ENCODE assay signal across 11 mouse cellular contexts in the genomic region with DNA sequence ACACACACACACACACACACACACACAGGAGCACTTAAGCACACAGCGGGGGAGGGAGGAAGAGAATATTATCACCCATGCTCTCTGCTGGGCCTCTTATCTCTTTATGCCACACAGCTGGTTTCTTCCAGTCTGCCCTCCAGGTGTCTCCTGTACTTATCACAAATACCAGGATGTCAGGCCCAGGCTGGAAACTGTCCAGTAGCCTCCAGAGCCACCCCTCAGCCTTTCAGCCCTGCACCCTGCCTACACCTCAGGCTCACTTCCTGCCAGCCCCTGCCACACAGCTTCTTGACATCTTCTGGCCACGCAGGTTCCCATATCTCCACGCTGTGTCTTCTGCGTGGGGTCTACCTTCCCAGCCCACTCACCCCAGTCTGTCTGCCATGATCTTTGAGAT.
A peak's percentile ranks its signal among the peaks of the same experiment; 100 is the strongest.
DNase-seq lines count a peak whose midpoint lies in the region; ATAC-seq lines count a peak whose summit lies in the region.
"Had no signal": no experiment of that assay in that cellular context is flagged by ENCODE, and none has a peak within 500 bp of the region (broad histone marks: within the 10 kb centered on the region; RNA-seq: fewer than 3 reads in every experiment).

No protein-coding gene starts in this region.

- no peak overlapping the region for H3K9ac ChIP-seq in forebrain, embryonic 11.5 days (ENCODE audit: low read length)
- H3K9ac ChIP-seq in liver, embryonic 12.5 days, result peak overlapping the region; percentile 51

- ATAC-seq in forebrain, embryonic 11.5 days (replicated peaks; ENCODE audit: low FRiP score), result no peak
- peak; percentile 96 for ATAC-seq in liver, embryonic 12.5 days

- 82% methylated on average over 3 of the region's 4 CpGs for WGBS in forebrain, embryonic 10.5 days
- 76% methylated on average over 3 of the region's 4 CpGs for WGBS in forebrain, embryonic 11.5 days
- WGBS in liver, embryonic 12.5 days (ENCODE audit: insufficient replicate concordance), result 13% methylated on average over 4 of the region's 4 CpGs

- H3K4me1 ChIP-seq in forebrain, embryonic 10.5 days, result peaks cover 40% of the 10 kb centered on the region
- peaks cover 12% of the 10 kb centered on the region; the same call in 1 of the 2 replicates for H3K4me1 ChIP-seq in forebrain, embryonic 11.5 days (replicated peaks; ENCODE audit: control insufficient read depth, insufficient read depth, low read length)
- H3K4me1 ChIP-seq in liver, embryonic 12.5 days, result peaks cover 74% of the 10 kb centered on the region

- H3K9me3 ChIP-seq in forebrain, embryonic 10.5 days, result no peaks in the 10 kb centered on the region
- H3K9me3 ChIP-seq in forebrain, embryonic 11.5 days (ENCODE audit: control insufficient read depth, low read length), result no peaks in the 10 kb centered on the region
- H3K9me3 ChIP-seq in liver, embryonic 12.5 days (replicated peaks), result no peaks in the 10 kb centered on the region

- peaks cover 40% of the 10 kb centered on the region for H3K27me3 ChIP-seq in forebrain, embryonic 10.5 days (ENCODE audit: poor library complexity, severe bottlenecking)
- no peaks in the 10 kb centered on the region; the same call in 1 of the 2 replicates for H3K27me3 ChIP-seq in forebrain, embryonic 11.5 days (ENCODE audit: control insufficient read depth, insufficient read depth, low read length)
- peaks cover 39% of the 10 kb centered on the region for H3K27me3 ChIP-seq in liver, embryonic 12.5 days (replicated peaks)

- no peak overlapping the region for H3K4me3 ChIP-seq in forebrain, embryonic 10.5 days
- no peak overlapping the region for H3K4me3 ChIP-seq in forebrain, embryonic 11.5 days (ENCODE audit: low read depth, low read length)
- no peak overlapping the region for H3K4me3 ChIP-seq in liver, embryonic 12.5 days

- DNase-seq in forebrain, embryonic 10.5 days (ENCODE audit: extremely low spot score, low spot score), result no peak
- no peak for DNase-seq in forebrain, embryonic 11.5 days (ENCODE audit: low spot score)
- DNase-seq in spleen, adult 12 weeks (ENCODE audit: low spot score), result peak; percentile 66
- DNase-seq in spleen, adult 18-20 months, result no peak
- DNase-seq in yolk sac, embryonic 10.5 days (ENCODE audit: low spot score), result peak; percentile 53
- no peak for DNase-seq in urinary bladder, adult 18-20 months (ENCODE audit: low spot score in 2 of 2)
- DNase-seq in urinary bladder, postnatal 36 days (ENCODE audit: low spot score in 2 of 2), result no peak
- DNase-seq: cerebellum, adult 11-12 months; gastrocnemius, postnatal 36 days had no signal

- no peaks in the 10 kb centered on the region for H3K36me3 ChIP-seq in forebrain, embryonic 10.5 days (replicated peaks)
- no peaks in the 10 kb centered on the region for H3K36me3 ChIP-seq in forebrain, embryonic 11.5 days (ENCODE audit: control insufficient read depth, insufficient read depth, low read length)
- no peaks in the 10 kb centered on the region for H3K36me3 ChIP-seq in liver, embryonic 12.5 days

- H3K4me2 ChIP-seq in forebrain, embryonic 11.5 days (ENCODE audit: low read depth, low read length, severe bottlenecking), result no peak overlapping the region
- peak overlapping the region; percentile 91 for H3K4me2 ChIP-seq in liver, embryonic 12.5 days

- H3K27ac ChIP-seq in forebrain, embryonic 10.5 days, result peak overlapping the region; percentile 56; the same call in 1 of the 2 replicates
- no peak overlapping the region for H3K27ac ChIP-seq in forebrain, embryonic 11.5 days (ENCODE audit: low read depth, low read length)
- H3K27ac ChIP-seq in liver, embryonic 12.5 days, result peak overlapping the region; percentile 96
- H3K27ac ChIP-seq: kidney, postnatal 0 days had no signal

Comparison
In these comparisons a context has a peak if more than half of its experiments do, and no peak if none do; other contexts are left out.
1. DNase-seq: peak in spleen, adult 12 weeks (single experiment) and yolk sac, embryonic 10.5 days (single experiment); none in forebrain, embryonic 10.5 days (single experiment), forebrain, embryonic 11.5 days (single experiment), spleen, adult 18-20 months (0 of 2), urinary bladder, adult 18-20 months (0 of 2) and urinary bladder, postnatal 36 days (0 of 2).